Mouse (Mus musculus) frontal cortex, adult 2 months (tissue): ENCODE results near the gene Zcchc24. TPM values are rescaled to one million over a fixed set of nuclear protein-coding genes. Genes with fewer than 3 reads are reported as not detected.
"Not testable (repeated sequence)": the region's sequence is repeated elsewhere in the genome, so short reads cannot be mapped to it uniquely, and the experiment has no call there.

ENCODE experiments used
- DNase-seq, 2 experiments: peaks; one replicate each; pipeline ENCODE4 v3.0.0; 2022; ENCODE audit warnings: low spot score in 1 of 2; ENCODE audit errors: extremely low spot score in 1 of 2
- polyA plus RNA-seq: library from polyadenylated mRNA; depleted of rRNA; stranded (reverse); fragments of >200 nt; gene quantifications from 2 replicates; pipeline ENCODE4 v1.2.3, GENCODE M21; 2012; rRNA removed

Zcchc24 gene
- 46.0 and 46.3 TPM in 2 replicates for polyA plus RNA-seq

DNA sequence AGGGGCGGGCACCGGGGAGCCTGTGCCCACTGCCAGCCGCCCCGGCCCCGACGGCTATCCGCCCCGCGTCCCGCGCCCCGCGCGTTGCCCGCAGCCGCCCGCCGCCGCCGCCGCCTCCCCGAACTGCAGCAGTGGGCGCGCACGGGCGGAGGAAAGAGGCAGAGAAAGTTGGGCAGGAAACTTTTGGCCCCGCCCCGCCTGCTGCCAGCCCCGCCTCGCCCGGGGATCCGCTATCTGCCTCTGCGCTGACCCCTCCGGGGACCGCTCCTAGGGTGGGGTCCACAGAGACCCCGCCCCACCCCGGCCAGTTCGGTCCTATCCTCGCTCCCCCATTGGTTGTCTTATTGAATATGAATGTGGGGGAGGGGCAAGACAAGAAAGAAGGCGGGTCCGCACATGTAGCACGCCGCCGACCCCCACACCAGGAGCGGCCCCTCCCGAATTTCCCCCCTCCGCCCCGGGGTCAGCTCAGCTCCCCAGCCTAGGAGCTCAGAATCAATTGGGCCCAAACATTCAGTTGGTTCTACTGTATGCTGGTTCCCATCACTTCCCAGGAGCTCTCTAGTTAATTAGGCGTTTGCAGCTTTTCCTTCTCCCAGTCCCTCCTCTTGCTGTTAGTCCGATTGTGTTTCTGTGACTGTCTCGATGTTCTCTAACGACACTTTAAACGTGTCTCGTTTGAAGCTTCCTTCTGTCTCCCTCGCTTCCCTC lies at the start of gene Zcchc24:
Gene Zcchc24, minus strand, starts transcription at position 125 of the 711 bp plus-strand sequence.
- DNase-seq: peak; percentile 64 to 77

GRCm38 (mm10) chr14:25816416-25816815 lies 47.6 kb upstream of the Zcchc24 start:
- DNase-seq: peak in 1 of 2 experiments; percentile 82

DNA sequence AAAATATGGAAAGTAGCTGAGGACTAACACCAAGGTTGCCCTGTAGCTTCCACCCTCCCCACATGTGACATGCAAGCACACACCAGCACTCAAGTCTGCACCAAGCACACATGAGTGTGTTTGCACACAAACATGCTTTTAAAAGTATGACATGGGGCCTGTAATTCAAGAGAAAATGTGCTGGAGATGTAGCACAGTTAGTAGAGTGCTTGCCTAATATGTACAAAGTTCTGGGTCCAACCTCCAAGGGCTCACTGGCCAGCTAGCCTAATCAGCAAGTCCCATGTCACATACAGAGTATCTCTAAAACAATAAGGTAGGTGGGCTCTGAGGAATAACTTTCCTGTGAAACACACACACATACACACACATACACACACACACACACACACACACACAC lies 45.3 kb upstream of the Zcchc24 start:
- DNase-seq: no peak

GRCm38 (mm10) chr14:25811026-25811425 lies 42.2 kb upstream of the Zcchc24 start:
- not testable (repeated sequence) for DNase-seq

GRCm38 (mm10) chr14:25806561-25806960 lies 37.7 kb upstream of the Zcchc24 start:
- no peak for DNase-seq

DNA sequence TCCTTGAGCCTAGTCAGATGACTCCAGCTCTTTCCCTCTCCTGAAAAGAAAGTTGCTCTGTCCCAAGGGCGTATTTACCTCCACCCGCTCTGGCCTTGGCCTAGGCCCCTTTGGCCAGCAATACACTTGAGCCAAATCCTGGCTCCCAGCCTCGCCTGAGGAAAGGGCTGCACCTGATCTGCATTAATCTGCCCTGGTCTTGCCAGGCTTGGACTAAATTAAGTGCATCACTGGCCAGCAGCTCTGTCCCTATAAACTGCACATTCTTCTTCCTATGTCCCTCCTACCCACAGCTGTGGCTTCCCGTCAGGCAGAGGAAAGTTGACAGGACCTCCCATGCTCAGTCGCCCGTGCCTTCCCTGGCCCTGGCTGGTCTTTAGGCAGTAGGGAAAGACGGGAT lies 37.0 kb upstream of the Zcchc24 start:
- DNase-seq: peak in 1 of 2 experiments; percentile 41

DNA sequence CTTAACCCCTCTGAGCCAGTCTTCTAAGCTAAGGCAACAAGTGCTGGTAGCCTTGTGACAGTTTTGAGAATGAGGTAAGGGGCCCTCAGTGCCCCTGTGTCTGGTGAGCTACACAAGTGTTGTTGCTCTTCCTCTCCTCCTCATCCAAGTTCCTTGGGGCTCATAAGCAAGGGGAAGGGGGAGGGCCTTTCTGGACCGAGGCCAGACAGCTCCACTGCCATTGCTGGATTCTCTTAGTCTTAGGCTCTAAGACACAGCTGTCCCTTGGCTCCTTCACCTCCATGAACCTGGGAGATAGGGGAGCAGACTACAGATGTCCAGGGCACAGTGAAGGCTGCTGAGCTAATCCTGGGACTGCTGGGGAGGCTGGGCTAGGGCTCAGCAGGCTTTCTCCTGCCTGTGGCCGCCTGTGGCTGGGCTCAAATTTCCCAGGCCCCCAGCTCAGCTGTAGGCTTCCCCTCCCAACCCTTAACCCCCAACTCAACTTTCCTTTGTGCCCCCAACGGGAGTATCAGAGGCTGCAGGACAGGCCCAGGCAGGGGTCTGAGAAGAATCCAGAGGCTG lies 34.5 kb upstream of the Zcchc24 start:
- no peak for DNase-seq

GRCm38 (mm10) chr14:25802511-25802910 lies 33.7 kb upstream of the Zcchc24 start:
- DNase-seq: no peak

DNA sequence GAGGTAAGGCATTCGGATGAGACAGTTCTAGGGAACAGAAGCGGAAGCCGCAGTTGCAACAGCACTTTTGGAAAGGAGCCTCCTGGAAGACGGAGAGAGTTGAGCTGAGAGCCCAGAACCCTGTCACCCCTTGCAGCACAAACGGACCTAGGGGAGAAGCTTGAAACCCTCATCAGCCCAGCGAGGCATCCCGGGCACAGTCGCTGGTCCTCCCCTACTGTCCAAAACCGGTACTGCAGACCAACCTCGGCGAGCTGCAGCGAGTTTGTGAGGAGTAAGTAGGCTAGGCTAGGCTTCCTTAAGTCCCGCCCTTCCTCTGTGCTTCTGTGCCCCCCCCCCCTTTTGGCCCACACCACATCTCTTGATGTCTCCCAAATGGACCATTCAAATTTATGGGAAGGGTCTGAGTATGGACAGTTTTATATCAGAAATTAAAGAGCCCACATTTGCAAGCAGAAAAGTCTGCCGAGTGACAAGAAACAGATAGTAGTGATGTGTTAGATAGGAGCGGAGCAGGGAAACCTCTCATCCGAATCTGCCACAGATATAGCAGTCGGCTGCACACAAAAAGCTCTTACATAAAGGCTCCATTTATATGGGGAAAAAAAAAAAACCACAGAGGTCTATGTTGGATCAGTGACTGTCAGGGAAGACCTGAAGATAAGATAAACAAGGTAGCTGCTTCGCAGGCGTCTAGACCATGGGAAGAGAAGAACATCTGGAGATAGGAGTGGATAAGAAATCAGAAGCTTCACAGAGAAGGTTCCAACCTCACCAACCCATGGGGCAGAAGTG lies 31.5 kb upstream of the Zcchc24 start:
- DNase-seq: peak; percentile 55 to 88

DNA sequence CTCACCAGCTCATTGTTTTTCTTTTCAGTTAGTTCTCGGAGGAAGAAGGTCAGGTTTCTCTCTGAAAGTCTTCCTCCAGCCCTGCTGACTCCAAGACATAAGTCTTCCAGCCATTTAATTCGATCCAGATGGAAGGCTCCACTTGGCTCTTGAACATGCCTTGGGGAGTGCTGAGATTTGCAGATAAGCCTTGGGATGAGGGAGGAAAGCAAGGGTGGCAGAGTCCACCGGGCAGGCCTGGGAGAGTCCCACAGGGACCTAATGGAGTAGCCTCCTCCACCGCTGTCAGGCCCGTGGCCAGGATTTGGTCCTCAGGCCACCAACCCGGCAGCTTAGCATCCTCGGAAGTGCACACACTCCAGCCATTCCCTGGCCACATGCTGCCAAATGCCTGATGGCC lies 27.8 kb upstream of the Zcchc24 start:
- DNase-seq: no peak

DNA sequence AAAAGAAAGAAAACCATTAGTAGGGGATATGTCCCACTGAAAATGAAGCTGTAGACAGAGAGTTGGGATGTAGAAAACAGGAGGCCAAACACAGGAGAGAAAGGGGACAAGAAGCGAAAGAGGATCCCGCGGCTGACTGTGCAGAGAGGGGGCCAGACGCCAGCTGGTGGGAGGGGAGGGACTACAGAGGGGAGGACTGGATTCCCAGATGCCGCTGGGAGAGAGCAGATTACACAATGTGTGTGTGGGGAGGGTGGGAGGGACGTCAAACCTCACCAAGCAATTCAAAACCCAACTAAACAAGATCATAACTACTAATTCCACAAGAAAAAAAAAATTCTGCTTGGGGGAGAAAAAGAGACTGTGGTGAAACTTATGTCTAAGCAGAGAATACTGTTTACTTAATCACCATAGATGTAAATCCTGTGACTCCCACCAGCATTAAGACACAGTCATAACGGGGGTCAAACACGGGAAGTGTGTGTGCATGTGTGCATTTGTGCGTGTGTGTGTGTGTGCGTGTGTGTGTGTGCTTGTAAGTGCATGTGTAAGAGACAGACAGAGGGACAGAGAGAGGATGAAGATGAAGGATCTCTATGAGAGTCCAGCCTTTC lies 26.8 kb upstream of the Zcchc24 start:
- peak in 1 of 2 experiments; percentile 55 for DNase-seq

- no peak for DNase-seq
These were observed 26.2 kb upstream of the Zcchc24 start for GRCm38 (mm10) chr14:25795067-25795466.

DNA sequence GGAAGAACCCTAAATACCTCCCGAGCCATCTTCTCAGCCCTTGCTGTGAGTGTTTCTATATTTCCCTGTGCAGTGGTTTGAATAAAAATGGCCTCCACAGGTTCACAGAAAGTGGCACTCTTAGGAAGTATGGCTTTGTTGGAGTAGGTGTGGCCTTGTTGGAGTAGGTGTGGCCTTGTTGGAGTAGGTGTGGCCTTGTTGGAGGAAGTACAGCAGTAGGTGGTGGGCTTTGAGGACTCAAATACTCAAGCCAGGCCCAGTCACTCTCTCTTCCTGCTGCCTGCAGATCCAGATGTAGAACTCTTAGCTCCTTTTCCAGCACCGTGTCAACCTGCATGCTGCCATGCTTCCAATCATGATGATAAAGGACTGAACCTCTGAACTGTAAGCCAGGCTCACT lies 25.5 kb upstream of the Zcchc24 start:
- no peak for DNase-seq

- no peak for DNase-seq
These were observed 22.0 kb upstream of the Zcchc24 start for GRCm38 (mm10) chr14:25790768-25791302.

GRCm38 (mm10) chr14:25789946-25790345 lies 21.1 kb upstream of the Zcchc24 start:
- DNase-seq: no peak

- no peak for DNase-seq
These were observed 20.4 kb upstream of the Zcchc24 start for GRCm38 (mm10) chr14:25789207-25789606.

DNA sequence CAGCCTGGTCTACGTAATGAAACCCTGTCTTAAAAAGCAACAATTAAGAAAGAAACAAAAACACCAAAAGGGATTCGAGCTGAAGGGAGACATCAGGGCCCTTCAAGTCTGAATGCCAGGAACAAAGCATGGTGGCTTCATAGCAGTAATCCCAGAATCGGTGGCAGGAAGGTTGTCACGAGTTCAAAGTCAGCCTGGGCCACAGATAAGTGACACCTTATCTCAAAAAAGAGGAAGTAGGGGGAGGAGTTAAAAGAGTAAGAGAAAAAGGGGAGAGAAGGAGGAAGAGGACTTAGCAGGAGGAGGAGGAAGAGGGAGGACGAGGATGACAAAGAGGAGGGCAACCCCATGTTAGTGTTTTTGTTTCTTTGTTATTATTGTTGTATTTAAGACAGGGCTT lies 19.4 kb upstream of the Zcchc24 start:
- DNase-seq: no peak

DNA sequence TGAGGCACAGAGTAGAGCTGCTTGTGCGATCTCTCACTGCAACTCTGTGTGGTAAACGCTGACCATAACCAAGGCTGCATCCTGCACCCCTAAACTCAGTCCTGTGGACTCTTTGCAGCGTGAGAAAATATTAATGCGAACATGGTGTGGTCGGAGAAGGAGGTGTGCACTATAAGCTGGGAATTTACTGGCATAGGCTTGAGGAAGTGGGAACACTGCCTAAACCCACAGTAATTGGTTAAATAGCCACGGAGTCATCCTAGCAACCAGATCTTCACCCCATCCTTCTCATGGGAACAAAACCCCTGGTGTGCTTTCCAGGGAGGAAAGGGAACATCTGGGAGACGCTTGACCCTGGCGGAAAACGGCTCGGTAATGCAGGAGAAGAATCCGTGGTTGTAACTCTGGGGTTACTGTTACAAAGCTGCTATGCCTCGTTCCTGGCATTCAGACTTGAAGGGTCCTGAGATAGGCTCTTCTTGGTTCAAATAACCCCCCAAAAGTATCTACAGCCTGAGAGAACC lies 18.6 kb upstream of the Zcchc24 start:
- no peak for DNase-seq

DNA sequence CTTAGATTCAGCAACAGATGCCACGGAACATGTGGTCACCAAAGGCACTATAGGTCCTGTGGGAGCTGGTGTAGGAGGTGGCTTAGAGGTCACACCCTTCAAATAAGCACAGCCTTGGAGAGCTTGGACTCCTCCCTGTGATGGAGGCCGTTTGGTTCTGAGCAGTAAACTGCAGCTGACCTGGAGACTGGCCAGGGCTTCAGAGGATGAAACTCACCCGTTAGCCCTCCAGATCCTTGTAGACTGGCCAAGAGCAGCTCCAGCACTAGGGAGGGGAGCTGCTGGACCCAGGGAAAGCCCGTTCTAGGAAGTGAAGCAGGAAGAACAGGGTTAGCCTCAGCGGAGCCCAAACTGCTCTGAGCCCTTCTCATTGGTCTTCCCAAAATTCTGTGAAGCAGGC lies 18.1 kb upstream of the Zcchc24 start:
- no peak for DNase-seq

DNA sequence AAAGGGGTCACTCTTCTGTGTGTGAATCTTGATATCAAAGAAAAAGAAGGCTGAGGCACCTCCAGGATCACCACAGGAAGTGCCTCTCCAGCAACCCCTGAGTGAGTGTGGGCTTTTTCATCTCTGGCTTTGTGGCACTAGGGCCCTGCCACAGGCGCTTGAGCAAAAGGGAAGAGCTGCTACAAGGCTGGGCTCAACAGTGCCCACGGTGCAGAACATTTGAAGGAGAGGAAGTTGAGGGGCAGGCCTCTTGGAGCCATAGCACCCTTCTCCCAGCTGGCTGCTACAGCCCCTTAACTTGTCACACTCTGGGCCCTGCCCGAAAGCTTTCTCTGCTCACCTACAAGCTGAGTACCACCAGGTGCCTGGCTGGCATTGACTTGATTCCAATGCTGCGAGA lies 16.4 kb upstream of the Zcchc24 start:
- no peak for DNase-seq

DNA sequence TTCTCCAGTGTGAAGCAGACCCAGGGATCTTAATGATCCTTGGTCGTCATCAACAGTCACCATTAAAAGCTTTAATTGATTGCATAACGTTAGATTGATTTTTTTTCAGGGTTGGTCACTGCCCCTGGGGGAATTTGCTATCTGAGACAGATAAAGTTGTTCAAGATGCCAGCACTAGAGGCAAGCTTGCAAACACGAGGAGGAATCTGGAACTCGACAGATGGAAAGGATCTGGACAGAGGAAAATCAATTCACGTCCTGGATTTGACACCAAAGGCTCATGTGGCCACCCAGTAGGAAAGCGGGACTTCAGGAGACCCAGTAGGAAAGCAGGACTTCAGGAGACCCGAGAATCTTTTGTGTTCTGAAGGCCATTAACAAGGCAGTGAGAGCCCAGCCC lies 14.4 kb upstream of the Zcchc24 start:
- DNase-seq: no peak
